Mouse (Mus musculus): ENCODE data around the gene Olfr533. TPM values are rescaled to one million over a fixed set of nuclear protein-coding genes. Genes with fewer than 3 reads are reported as not detected.
"Not testable (repeated sequence)": the region's sequence is repeated elsewhere in the genome, so short reads cannot be mapped to it uniquely, and the experiment has no call there.

Gene Olfr533
- not detected for total RNA-seq (2021)
- long read RNA-seq, experiment 1, result 0 reads
- long read RNA-seq, experiment 2, result 0 reads

DNA sequence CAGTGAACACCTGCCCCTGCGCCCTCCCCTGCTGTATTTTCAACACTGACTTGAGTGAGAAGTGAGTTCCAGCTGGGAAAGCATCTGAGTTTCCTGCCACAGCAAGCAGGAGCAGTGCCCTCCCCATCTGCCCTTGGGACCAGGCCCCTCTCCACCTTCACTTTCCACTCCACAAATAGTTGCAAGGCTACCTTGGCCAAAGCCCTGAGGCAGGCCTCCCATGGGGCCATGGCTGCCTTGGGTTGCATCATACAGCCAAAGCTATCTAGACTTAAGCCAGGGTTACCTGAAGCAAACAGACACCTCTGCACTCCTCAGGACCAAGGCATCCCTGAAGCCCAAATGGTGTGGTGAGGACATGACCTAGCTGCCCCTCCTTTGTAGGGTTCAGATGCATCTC lies at the start of gene Olfr533:
Gene Olfr533, plus strand, starts transcription at position 301 of the 400 bp plus-strand sequence.
- H3K4me3 ChIP-seq; intact Hi-C loops (cut with DNase I); H3K27ac ChIP-seq; DNase-seq (ENCODE audit: extremely low spot score in 1 of 2, low spot score in 2 of 2): not testable (repeated sequence)

- Histone ChIP-seq H3K4me3 (no peak within 1 kb of the TSS), H3K27ac (no peak within 1 kb of the TSS)
- intact Hi-C loops (cut with DNase I), result loop anchor here (2.0 kb wide), 1 partner anchor 107 kb away; no protein-coding TSS in a partner anchor
- DNase-seq (ENCODE audit: extremely low spot score in 1 of 2, low spot score in 2 of 2), result no peak
- no peak for TF ChIP-seq CTCF (IDR thresholded peaks at IDR 0.05)
These were observed 41.6 kb upstream of the Olfr533 start, which contains the start of gene Olfr532 for GRCm38 (mm10) chr7:140421539-140421938. Gene Olfr532 (minus strand): TSS chr7:140421639.

GRCm38 (mm10) chr7:140443141-140443540 lies 20.0 kb upstream of the Olfr533 start:
- intact Hi-C loops (cut with DNase I), result no loop called here
- no peak; the same call in 1 of the 2 replicates for TF ChIP-seq CTCF (IDR thresholded peaks at IDR 0.05)
- no peak for DNase-seq (ENCODE audit: extremely low spot score in 1 of 2, low spot score in 2 of 2)
- H3K27ac ChIP-seq, result no peak overlapping the region
- no peak overlapping the region for H3K4me3 ChIP-seq

DNA sequence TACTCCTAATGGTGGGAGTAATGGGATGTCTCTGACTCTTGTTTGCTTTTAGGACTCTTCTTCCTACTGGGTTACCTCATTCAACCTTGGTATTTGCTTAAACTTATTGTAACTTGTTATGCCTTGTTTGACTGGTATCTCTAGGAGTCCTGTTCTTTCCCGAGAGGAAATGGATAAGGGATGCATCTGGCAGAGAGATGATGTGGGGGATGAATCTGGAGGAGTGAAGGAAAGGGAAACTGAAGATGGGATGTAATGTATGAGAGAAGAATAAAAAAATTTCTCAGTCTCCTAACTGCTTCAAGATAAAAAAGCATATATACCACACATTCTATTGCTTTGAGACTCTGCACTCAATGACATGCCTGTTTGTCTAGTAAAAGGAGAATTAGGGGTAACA lies 14.7 kb downstream of the Olfr533 start:
- TF ChIP-seq CTCF (IDR thresholded peaks at IDR 0.05), result no peak
- Histone ChIP-seq H3K27ac (peak overlapping the region; percentile 85), H3K4me3 (no peak overlapping the region)
- no peak for DNase-seq (ENCODE audit: extremely low spot score in 1 of 2, low spot score in 2 of 2)
- intact Hi-C loops (cut with DNase I), result loop anchor here (2.0 to 5.0 kb wide), 5 partner anchors 54 to 351 kb away; partner anchors contain the start of gene Sprn

- peak overlapping the region; percentile 85 for H3K27ac ChIP-seq
- intact Hi-C loops (cut with DNase I), result loop anchor here (2.0 to 5.0 kb wide), 5 partner anchors 54 to 350 kb away; partner anchors contain the start of gene Sprn
- peak; percentile 18 to 30 for DNase-seq (ENCODE audit: extremely low spot score in 1 of 2, low spot score in 2 of 2)
- H3K4me3 ChIP-seq, result no peak overlapping the region
- TF ChIP-seq CTCF (IDR thresholded peaks at IDR 0.05), result no peak
These were observed 15.6 kb downstream of the Olfr533 start for GRCm38 (mm10) chr7:140478733-140479132.

- no peak within 1 kb of the TSS for H3K27ac ChIP-seq
- no peak for DNase-seq (ENCODE audit: extremely low spot score in 1 of 2, low spot score in 2 of 2)
- no peak for TF ChIP-seq CTCF (IDR thresholded peaks at IDR 0.05)
- H3K4me3 ChIP-seq, result no peak within 1 kb of the TSS
- intact Hi-C loops (cut with DNase I), result no loop called here
These were observed 20.7 kb downstream of the Olfr533 start, which contains the start of gene Olfr535 for GRCm38 (mm10) chr7:140483916-140484315. Gene Olfr535 (plus strand): TSS chr7:140484216.

DNA sequence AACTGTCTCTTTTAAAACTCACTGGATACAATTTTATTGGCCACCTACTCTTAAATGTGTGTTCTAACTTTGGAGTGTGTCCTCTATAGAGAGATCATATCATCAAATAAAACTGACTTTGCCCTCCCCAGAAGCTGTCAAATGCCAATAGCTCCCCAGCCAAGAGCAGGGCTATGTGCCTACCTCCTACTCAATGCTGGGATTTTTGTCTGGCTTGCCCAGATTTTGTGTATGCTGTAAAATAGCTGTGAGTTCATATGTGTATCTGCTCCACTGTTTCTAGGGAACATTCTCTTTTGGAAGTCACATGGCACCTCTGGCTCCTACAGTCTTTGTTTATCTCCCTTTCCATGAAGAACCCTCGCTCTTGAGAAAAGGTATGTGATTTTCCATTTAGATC lies 25.8 kb downstream of the Olfr533 start:
- intact Hi-C loops (cut with DNase I), result no loop called here
- DNase-seq (ENCODE audit: extremely low spot score in 1 of 2, low spot score in 2 of 2), result no peak

GRCm38 (mm10) chr7:140494231-140494630 lies 31.1 kb downstream of the Olfr533 start:
- no peak for DNase-seq (ENCODE audit: extremely low spot score in 1 of 2, low spot score in 2 of 2)
- Histone ChIP-seq H3K4me3 (no peak overlapping the region), H3K27ac (no peak overlapping the region)
- TF ChIP-seq CTCF (IDR thresholded peaks at IDR 0.05), result no peak
- intact Hi-C loops (cut with DNase I), result no loop called here

More for the DNA sequence above, 25.8 kb downstream of the Olfr533 start:
- no peak overlapping the region for H3K4me3 ChIP-seq
- H3K27ac ChIP-seq, result no peak overlapping the region
- no peak for TF ChIP-seq CTCF (IDR thresholded peaks at IDR 0.05)

- Histone ChIP-seq H3K4me3 (no peak overlapping the region), H3K27ac (no peak overlapping the region)
- TF ChIP-seq CTCF (IDR thresholded peaks at IDR 0.05), result no peak
- intact Hi-C loops (cut with DNase I), result no loop called here
- DNase-seq (ENCODE audit: extremely low spot score in 1 of 2, low spot score in 2 of 2), result no peak
These were observed 31.5 kb downstream of the Olfr533 start for GRCm38 (mm10) chr7:140494702-140495101.

DNA sequence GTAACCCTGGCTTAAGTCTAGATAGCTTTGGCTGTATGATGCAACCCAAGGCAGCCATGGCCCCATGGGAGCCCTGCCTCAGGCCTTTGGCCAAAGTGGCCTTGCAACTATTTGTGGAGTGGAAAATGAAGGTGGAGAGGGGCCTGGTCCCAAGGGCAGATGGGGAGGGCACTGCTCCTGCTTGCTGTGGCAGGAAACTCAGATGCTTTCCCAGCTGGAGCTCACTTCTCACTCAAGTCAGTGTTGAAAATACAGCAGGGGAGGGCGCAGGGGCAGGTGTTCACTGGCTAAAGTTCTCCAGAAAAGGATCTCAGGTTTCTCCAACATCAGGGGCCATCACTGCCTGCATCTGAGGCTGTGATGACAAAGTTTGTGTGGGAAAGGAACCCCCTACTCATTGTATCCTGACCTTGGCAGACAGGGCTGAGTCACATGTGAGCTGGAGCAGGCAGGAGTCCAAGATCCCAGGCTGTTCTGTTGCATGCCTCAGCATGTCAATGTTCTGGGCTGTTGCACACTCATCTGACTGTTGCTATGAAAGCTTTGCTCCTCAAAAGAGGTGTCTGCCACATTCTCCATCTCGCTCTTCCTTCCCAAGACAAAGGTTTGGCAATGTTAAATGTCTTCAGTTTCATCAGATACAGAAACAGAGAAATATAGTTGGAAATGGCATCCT lies 44.3 kb downstream of the Olfr533 start, which contains the start of gene Olfr536:
Gene Olfr536, minus strand, starts transcription at position 51 of the 676 bp plus-strand sequence.
- DNase-seq (ENCODE audit: extremely low spot score in 1 of 2, low spot score in 2 of 2); H3K4me3 ChIP-seq; intact Hi-C loops (cut with DNase I); H3K27ac ChIP-seq: not testable (repeated sequence)

Other genes starting within 250 kb of the Olfr533 start
- under 1 TPM in 1 of 2 experiments, not detected in 1; 0.14 TPM for gene Cd163l1, start 245.1 kb upstream of the Olfr533 start, total RNA-seq (2021)
- under 1 TPM in 1 of 2 experiments, not detected in 1; 0.11 TPM for gene 5830411N06Rik, start 216.1 kb upstream of the Olfr533 start, total RNA-seq (2021)
- not detected for gene Olfr525, start 142.5 kb upstream of the Olfr533 start, total RNA-seq (2021)
- gene Olfr527, start 129.4 kb upstream of the Olfr533 start, total RNA-seq (2021), result not detected
- not detected for gene Olfr60, start 101.7 kb upstream of the Olfr533 start, total RNA-seq (2021)
- not detected for gene Olfr530, start 87.0 kb upstream of the Olfr533 start, total RNA-seq (2021)
- not detected for gene Olfr531, start 60.5 kb upstream of the Olfr533 start, total RNA-seq (2021)
- not detected for gene Olfr532, start 41.7 kb upstream of the Olfr533 start, total RNA-seq (2021)
- gene Olfr535, start 20.8 kb downstream of the Olfr533 start, total RNA-seq (2021), result not detected
- gene Olfr536, start 44.0 kb downstream of the Olfr533 start, total RNA-seq (2021), result not detected
- not detected for gene Olfr538, start 104.5 kb downstream of the Olfr533 start, total RNA-seq (2021)
- gene Olfr46, start 137.9 kb downstream of the Olfr533 start, total RNA-seq (2021), result under 1 TPM in 1 of 2 experiments, not detected in 1; 0.05 TPM
- gene Olfr61, start 165.6 kb downstream of the Olfr533 start, total RNA-seq (2021), result not detected
- not detected for gene Olfr53, start 183.1 kb downstream of the Olfr533 start, total RNA-seq (2021)
- under 1 TPM; 0.05 to 0.09 TPM for gene Olfr539, start 196.6 kb downstream of the Olfr533 start, total RNA-seq (2021)
- gene Olfr45, start 218.6 kb downstream of the Olfr533 start, total RNA-seq (2021), result not detected
- not detected for gene Olfr541, start 233.9 kb downstream of the Olfr533 start, total RNA-seq (2021)